Mouse (Mus musculus) midbrain, postnatal 0 days (tissue): ENCODE measurements around the gene Grb7. TPM values are rescaled to one million over a fixed set of nuclear protein-coding genes. Genes with fewer than 3 reads are reported as not detected.

Source experiments
- ATAC-seq: fragments of 200-750 bp; cut with Nextera tagmentation; 2 replicates; pipeline ENCODE4 v1.8.0; 2017; ENCODE audit warnings: moderate number of reproducible peaks, mild to moderate bottlenecking, moderate TSS enrichment, moderate library complexity; ENCODE audit not compliant: low FRiP score
- DNase-seq: peaks from one replicate; pipeline ENCODE4 v3.0.0-alpha.2; 2015; ENCODE audit warnings: low spot score
- H3K27ac ChIP-seq: fragments of 300-500 bp; sonication (generic); 2 replicates; pipeline ENCODE4 v1.5.1; 2014; ENCODE audit warnings: low read depth, mild to moderate bottlenecking, low read length, mixed read lengths
- H3K27me3 ChIP-seq: fragments of 300-500 bp; sonication (generic); 2 replicates; pipeline ENCODE4 v1.6.1; 2014; ENCODE audit warnings: low read length, control low read depth, mixed read lengths; ENCODE audit not compliant: insufficient read depth
- H3K36me3 ChIP-seq: fragments of 300-500 bp; sonication (generic); 2 replicates; pipeline ENCODE4 v1.6.1; 2014; ENCODE audit warnings: low read length, control low read depth, mixed read lengths; ENCODE audit not compliant: insufficient read depth
- H3K4me1 ChIP-seq: fragments of 300-500 bp; sonication (generic); 2 replicates; pipeline ENCODE4 v1.6.1; 2014; ENCODE audit warnings: mild to moderate bottlenecking, control low read depth, antibody characterized with exemption, low read length, mixed read lengths; ENCODE audit not compliant: insufficient read depth
- H3K4me2 ChIP-seq: fragments of 300-500 bp; sonication (generic); 2 replicates; pipeline ENCODE4 v1.6.1; 2014; ENCODE audit warnings: low read depth, mild to moderate bottlenecking, low read length, mixed read lengths; ENCODE audit not compliant: poor library complexity, severe bottlenecking
- H3K4me3 ChIP-seq: fragments of 300-500 bp; sonication (generic); 2 replicates; pipeline ENCODE4 v1.5.1; 2014; ENCODE audit warnings: low read depth, mild to moderate bottlenecking, low read length, moderate library complexity
- H3K9ac ChIP-seq: fragments of 300-500 bp; sonication (generic); replicated peaks from 2 replicates; pipeline ENCODE4 v1.6.1; 2014; ENCODE audit warnings: mild to moderate bottlenecking, low read length, moderate library complexity, mixed read lengths; ENCODE audit not compliant: poor library complexity, severe bottlenecking
- H3K9me3 ChIP-seq: fragments of 300-500 bp; sonication (generic); 2 replicates; pipeline ENCODE4 v1.6.1; 2016; ENCODE audit warnings: low read length, control low read depth
- CTCF ChIP-seq: IDR thresholded peaks from 2 replicates; pipeline ENCODE4 v1.5.1; 2016; ENCODE audit warnings: antibody characterized with exemption, mild to moderate bottlenecking
- WGBS: fragments of 180-500 bp; shearing (Covaris S2); extraction: QIAGEN DNeasy Blood & Tissue Kit; methylation state at CpG from one replicate; pipeline ENCODE4 v1.1.7; 2014; 5-methylcytosine and 5-hydroxymethylcytosine counted together
- polyA plus RNA-seq: library from polyadenylated mRNA; unstranded; fragments of >200 nt; fragmentation: Nextera tagmentation; extraction: Ambion mirVana; gene quantifications from 2 replicates; pipeline ENCODE4 v1.2.1, GENCODE M21; 2015
- total RNA-seq: library from RNA; depleted of rRNA; stranded (reverse); fragments of >200 nt; gene quantifications from 2 replicates; pipeline ENCODE4 v1.2.3, GENCODE M21; 2014

Gene Grb7
- total and polyA plus RNA-seq, 2 experiments from 2014 or later: 0.82 to 1.00 TPM

GRCm38 (mm10) chr11:98475630-98476433 is 29.6 kb downstream of the Grb7 start:
- no peaks in the 10 kb centered on the region for H3K36me3 ChIP-seq
- WGBS: 90% methylated on average over 9 of the region's 9 CpGs
- no peaks in the 10 kb centered on the region for H3K27me3 ChIP-seq
- no peak for DNase-seq
- no peaks in the 10 kb centered on the region for H3K9me3 ChIP-seq
- H3K4me3 ChIP-seq: no peak overlapping the region
- H3K9ac ChIP-seq: no peak overlapping the region
- no peak overlapping the region for H3K27ac ChIP-seq
- no peak for TF ChIP-seq CTCF
- H3K4me1 ChIP-seq: no peaks in the 10 kb centered on the region
- no peak for ATAC-seq
- no peak overlapping the region for H3K4me2 ChIP-seq

- H3K9me3 ChIP-seq: no peaks in the 10 kb centered on the region
- no peak for ATAC-seq
- no peak for TF ChIP-seq CTCF
- H3K36me3 ChIP-seq: no peaks in the 10 kb centered on the region
- 85% methylated on average over 4 of the region's 4 CpGs for WGBS
- H3K4me2 ChIP-seq: no peak overlapping the region
- DNase-seq: no peak
- H3K27ac ChIP-seq: no peak overlapping the region
- no peaks in the 10 kb centered on the region for H3K4me1 ChIP-seq
- no peak overlapping the region for H3K4me3 ChIP-seq
- no peaks in the 10 kb centered on the region for H3K27me3 ChIP-seq
- no peak overlapping the region for H3K9ac ChIP-seq
Observed at GRCm38 (mm10) chr11:98476434-98476807, 30.2 kb downstream of the Grb7 start.

- Histone ChIP-seq H3K4me1 (no peaks in the 10 kb centered on the region), H3K4me2 (no peak overlapping the region), H3K9me3 (no peaks in the 10 kb centered on the region), H3K9ac (no peak overlapping the region), H3K27me3 (no peaks in the 10 kb centered on the region), H3K36me3 (no peaks in the 10 kb centered on the region), H3K4me3 (no peak overlapping the region), H3K27ac (no peak overlapping the region)
- ATAC-seq: no peak
- TF ChIP-seq CTCF: no peak
- WGBS: 73% methylated on average over 14 of the region's 14 CpGs
- DNase-seq: no peak
Observed at GRCm38 (mm10) chr11:98477011-98477701, 31.0 kb downstream of the Grb7 start.

GRCm38 (mm10) chr11:98479026-98479939 is 33.1 kb downstream of the Grb7 start:
- WGBS: 77% methylated on average over 13 of the region's 13 CpGs
- DNase-seq: no peak
- ATAC-seq: no peak

GRCm38 (mm10) chr11:98479940-98480497 is 33.8 kb downstream of the Grb7 start:
- Histone ChIP-seq H3K9me3 (no peaks in the 10 kb centered on the region), H3K4me2 (no peak overlapping the region), H3K4me1 (no peaks in the 10 kb centered on the region), H3K27ac (no peak overlapping the region), H3K36me3 (no peaks in the 10 kb centered on the region), H3K9ac (no peak overlapping the region), H3K4me3 (no peak overlapping the region), H3K27me3 (0 out of 2 replicates have a peak, but pooled peaks cover 2% of the 10 kb centered on the region)
- ATAC-seq: no peak
- no peak for DNase-seq
- WGBS: 91% methylated on average over 12 of the region's 12 CpGs
- TF ChIP-seq CTCF: no peak

More at GRCm38 (mm10) chr11:98479026-98479939, 33.1 kb downstream of the Grb7 start:
- Histone ChIP-seq H3K4me1 (no peaks in the 10 kb centered on the region), H3K36me3 (no peaks in the 10 kb centered on the region), H3K4me2 (no peak overlapping the region), H3K27ac (no peak overlapping the region), H3K9ac (no peak overlapping the region), H3K4me3 (no peak overlapping the region), H3K9me3 (no peaks in the 10 kb centered on the region), H3K27me3 (no peaks in the 10 kb centered on the region)
- no peak for TF ChIP-seq CTCF
